Mouse (Mus musculus) ES-Bruce4 (cell line): Measurements from ENCODE around the gene Olfr1288.

ENCODE experiments used
- CTCF ChIP-seq: IDR thresholded peaks from one replicate; pipeline ENCODE4 v1.8.1; 2011; ENCODE audit warnings: low read depth, low read length
- POLR2A ChIP-seq: IDR thresholded peaks from one replicate; pipeline ENCODE4 v1.8.1; 2011; ENCODE audit warnings: low read length; ENCODE audit not compliant: insufficient read depth

DNA sequence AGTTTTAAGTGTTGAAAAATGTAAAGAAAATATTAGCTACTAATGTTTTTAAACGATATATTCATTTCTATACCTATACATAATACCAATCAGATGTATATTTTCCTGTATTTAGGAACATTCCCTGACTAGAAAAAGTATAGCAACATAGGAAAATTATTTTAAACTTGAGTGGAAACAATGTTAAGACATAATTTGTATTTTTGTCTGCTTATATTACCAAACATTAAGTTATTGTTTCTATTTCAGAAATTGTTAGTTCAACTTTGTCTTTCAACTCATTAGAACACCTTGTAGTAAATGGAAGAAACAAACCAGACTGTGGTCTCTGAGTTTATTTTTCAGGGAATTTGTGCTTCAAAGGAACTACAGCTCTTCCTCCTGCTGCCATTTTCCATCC is 25.1 kb upstream of the Olfr1288 start, which contains the start of gene Olfr1287:
- TF ChIP-seq CTCF (no peak), POLR2A (no peak)
